In genomic region chr5:136626142-136626771, GRCm38 (mm10) we compare ENCODE assay signal across 14 mouse cellular contexts. TPM values are rescaled to one million over a fixed set of nuclear protein-coding genes. Genes with fewer than 3 reads are reported as not detected.
A peak's percentile ranks its signal among the peaks of the same experiment; 100 is the strongest.
DNase-seq lines count a peak whose midpoint lies in the region; ATAC-seq and TF ChIP-seq lines count a peak whose summit lies in the region.
"Had no signal": no experiment of that assay in that cellular context is flagged by ENCODE, and none has a peak within 500 bp of the region (broad histone marks: within the 10 kb centered on the region; RNA-seq: fewer than 3 reads in every experiment).

No protein-coding gene starts in this region.

- no peak for TF ChIP-seq CTCF in lung, embryonic 14.5 days (IDR thresholded peaks at IDR 0.05; ENCODE audit: low read depth)
- no peak for TF ChIP-seq CTCF in lung, postnatal 0 days (IDR thresholded peaks at IDR 0.05)

- no peaks in the 10 kb centered on the region for H3K4me1 ChIP-seq in lung, embryonic 14.5 days (ENCODE audit: insufficient read depth)
- H3K4me1 ChIP-seq in lung, postnatal 0 days (ENCODE audit: insufficient read depth, low read depth, low read length), result peaks cover 3% of the 10 kb centered on the region; the same call in 1 of the 2 replicates
- peaks cover 2 to 10% of the 10 kb centered on the region in 2 experiments; a peak in 2 of 4 replicates for H3K4me1 ChIP-seq in ES-E14 (ENCODE audit: control insufficient read depth in 2 of 2, insufficient read depth in 2 of 2, low read length in 2 of 2, poor library complexity in 1 of 2)

- H3K4me3 ChIP-seq in lung, embryonic 14.5 days (ENCODE audit: low read depth, low read length), result no peak overlapping the region
- H3K4me3 ChIP-seq in lung, postnatal 0 days (ENCODE audit: low read depth, low read length), result no peak overlapping the region
- H3K4me3 ChIP-seq in ES-E14 (ENCODE audit: insufficient read depth in 1 of 2, low read depth in 1 of 2, low read length in 2 of 2, poor library complexity in 1 of 2, severe bottlenecking in 1 of 2), result no peak overlapping the region
- H3K4me3 ChIP-seq: heart, embryonic 13.5 days; hindbrain, embryonic 15.5 days had no signal

- H3K27ac ChIP-seq in lung, embryonic 14.5 days (ENCODE audit: low read depth), result no peak overlapping the region
- H3K27ac ChIP-seq in lung, postnatal 0 days (ENCODE audit: low read length), result no peak overlapping the region
- no peak overlapping the region for H3K27ac ChIP-seq in ES-E14 (ENCODE audit: insufficient read depth, low read depth, low read length, poor library complexity, severe bottlenecking)
- H3K27ac ChIP-seq: heart, embryonic 13.5 days; hindbrain, embryonic 15.5 days had no signal

- H3K4me2 ChIP-seq in lung, embryonic 14.5 days, result no peak overlapping the region
- no peak overlapping the region for H3K4me2 ChIP-seq in lung, postnatal 0 days (replicated peaks; ENCODE audit: low read depth, low read length)
- H3K4me2 ChIP-seq: heart, embryonic 13.5 days; hindbrain, embryonic 15.5 days had no signal

- no peaks in the 10 kb centered on the region for H3K36me3 ChIP-seq in lung, embryonic 14.5 days (ENCODE audit: insufficient read depth)
- no peaks in the 10 kb centered on the region for H3K36me3 ChIP-seq in lung, postnatal 0 days (ENCODE audit: insufficient read depth, low read length)
- no peaks in the 10 kb centered on the region for H3K36me3 ChIP-seq in ES-E14 (ENCODE audit: control insufficient read depth, insufficient read depth, low read length, poor library complexity, severe bottlenecking)
- H3K36me3 ChIP-seq: heart, embryonic 13.5 days; hindbrain, embryonic 15.5 days had no signal

- no peak for TF ChIP-seq EP300 in lung, postnatal 0 days (IDR thresholded peaks at IDR 0.05)

- no peak for ATAC-seq in lung, embryonic 14.5 days (ENCODE audit: insufficient read depth)
- no peak for ATAC-seq in lung, postnatal 0 days
- ATAC-seq in granulocyte monocyte progenitor cell, adult 5-6 weeks (replicated peaks; ENCODE audit: poor library complexity, severe bottlenecking), result 0 out of 2 replicates have a peak, but pooled peaks have one; percentile 8
- ATAC-seq: forebrain, postnatal 0 days had no signal

- H3K9me3 ChIP-seq in lung, embryonic 14.5 days (ENCODE audit: low read depth, low read length), result no peaks in the 10 kb centered on the region
- H3K9me3 ChIP-seq in lung, postnatal 0 days (ENCODE audit: low read length), result no peaks in the 10 kb centered on the region
- no peaks in the 10 kb centered on the region for H3K9me3 ChIP-seq in ES-E14 (ENCODE audit: control insufficient read depth, insufficient read depth, low read depth, low read length)
- H3K9me3 ChIP-seq: heart, embryonic 13.5 days; hindbrain, embryonic 15.5 days had no signal

- peak; percentile 36 for DNase-seq in lung, embryonic 14.5 days
- no peak for DNase-seq in lung, postnatal 0 days (ENCODE audit: low spot score)
- DNase-seq in ES-E14 (ENCODE audit: low read depth, low spot score), result no peak
- peak; percentile 87 for DNase-seq in thymus, postnatal 14 days
- DNase-seq in embryo, embryonic 11 days, result no peak
- DNase-seq in heart, postnatal 4 days, result no peak
- no peak for DNase-seq in gastrocnemius, postnatal 25 days
- DNase-seq: cerebellum, adult 2 months; forebrain, postnatal 0 days; kidney, adult 18-20 months; midbrain, embryonic 14.5 days had no signal

- 39% methylated on average over 4 of the region's 4 CpGs for WGBS in lung, embryonic 14.5 days
- 58% methylated on average over 4 of the region's 4 CpGs for WGBS in lung, postnatal 0 days

- no peak overlapping the region for H3K9ac ChIP-seq in lung, embryonic 14.5 days
- H3K9ac ChIP-seq in lung, postnatal 0 days (replicated peaks; ENCODE audit: low read depth), result no peak overlapping the region
- no peak overlapping the region for H3K9ac ChIP-seq in ES-E14 (ENCODE audit: insufficient read depth, low read depth, low read length, poor library complexity, severe bottlenecking)
- H3K9ac ChIP-seq: forebrain, postnatal 0 days; heart, embryonic 13.5 days; hindbrain, embryonic 15.5 days had no signal

- no peaks in the 10 kb centered on the region for H3K27me3 ChIP-seq in lung, embryonic 14.5 days (ENCODE audit: insufficient read depth, low read length)
- H3K27me3 ChIP-seq in lung, postnatal 0 days (replicated peaks; ENCODE audit: insufficient read depth, low read length), result no peaks in the 10 kb centered on the region

- in situ Hi-C loops in ES-E14 (cut with MboI; ENCODE audit: low sequenced_read_pairs in 2 of 2, unreplicated experiment in 2 of 2), result no loop called here

TF ChIP-seq in ES-E14, 5 proteins besides CTCF, POLR2A, EP300 and RAD21:
- 0 out of 2 replicates have a peak, but pooled peaks have one; percentile 46 for TF ChIP-seq ZNF384 (IDR thresholded peaks at IDR 0.05; ENCODE audit: low read depth, low read length)
- TF ChIP-seq CHD2 (IDR thresholded peaks at IDR 0.05; ENCODE audit: low read depth, low read length), result no peak

RNA-seq across cellular contexts. Expression of gene Cux1, which starts 59.0 kb away (rescaled TPM):
- 99.5 and 104 TPM in 2 replicates for polyA plus RNA-seq in lung, embryonic 14.5 days (2014; fragmentation: Nextera tagmentation; extraction: Ambion mirVana)
- 68.5 and 74.0 TPM in 2 replicates for polyA plus RNA-seq in lung, postnatal 0 days (2015; fragmentation: Nextera tagmentation; extraction: Ambion mirVana)
- total RNA-seq in ES-E14 (2012; rRNA removed), result 22.6 and 23.6 TPM in 2 replicates
- total RNA-seq in granulocyte monocyte progenitor cell, adult 5-6 weeks (2014; fragmentation: Nextera tagmentation), result 109 and 110 TPM in 2 replicates
- 86.0 and 94.1 TPM in 2 replicates for total RNA-seq in granulocyte monocyte progenitor cell, adult 5-6 weeks (2017)
- 100 to 1,000 TPM; 126 to 131 TPM for total RNA-seq in heart, postnatal 4 days (2021)
- 10 to 100 TPM; 66.6 to 67.1 TPM for total RNA-seq in gastrocnemius, postnatal 25 days (2021)

Comparison
In these comparisons a context has a peak if more than half of its experiments do, and no peak if none do; other contexts are left out.
1. DNase-seq: peak in lung, embryonic 14.5 days (single experiment) and thymus, postnatal 14 days (single experiment); none in lung, postnatal 0 days (single experiment), ES-E14 (single experiment), embryo, embryonic 11 days (single experiment), heart, postnatal 4 days (single experiment) and gastrocnemius, postnatal 25 days (single experiment).